Mouse (Mus musculus) MEL (cell line): ENCODE measurements around the gene Arhgap35.

Experiments used
- BHLHE40 ChIP-seq: IDR thresholded peaks from 2 replicates; pipeline ENCODE4 v1.6.1; 2012; ENCODE audit warnings: low read depth, mild to moderate bottlenecking, inconsistent platforms, low read length, improper control_type of control experiment, borderline replicate concordance
- CTCF ChIP-seq, 3 experiments: IDR thresholded peaks in 2 of 3; conservative IDR thresholded peaks in 1 of 3; 2 replicates each; pipeline ENCODE4 v1.5.1; 2011 to 2012; ENCODE audit warnings: low read length in 3 of 3, low read depth in 2 of 3, mild to moderate bottlenecking in 2 of 3, improper control_type of control experiment in 1 of 3, inconsistent platforms in 1 of 3, mixed read lengths in 1 of 3, moderate library complexity in 1 of 3; ENCODE audit not compliant: control insufficient read depth in 1 of 3, insufficient read depth in 1 of 3, poor library complexity in 1 of 3, severe bottlenecking in 1 of 3
- EP300 ChIP-seq, 2 experiments: IDR thresholded peaks; 2 replicates each; pipeline ENCODE4 v1.6.1; 2011; ENCODE audit warnings: improper control_type of control experiment in 2 of 2, low read length in 2 of 2, low read depth in 1 of 2, mild to moderate bottlenecking in 1 of 2
- GATA1 ChIP-seq: IDR thresholded peaks from 2 replicates; pipeline ENCODE4 v1.6.1; 2011; ENCODE audit warnings: low read depth, low read length, improper control_type of control experiment
- MEF2A ChIP-seq: IDR thresholded peaks from 2 replicates; pipeline ENCODE4 v1.6.1; 2014; ENCODE audit warnings: low read depth, mild to moderate bottlenecking, inconsistent platforms, low read length, improper control_type of control experiment; ENCODE audit not compliant: poor library complexity, insufficient replicate concordance, severe bottlenecking; ENCODE audit errors: extremely low read depth
- NELFE ChIP-seq: IDR thresholded peaks from 2 replicates; pipeline ENCODE4 v1.6.1; 2011; ENCODE audit warnings: low read depth, low read length, improper control_type of control experiment
- NRF1 ChIP-seq: IDR thresholded peaks from 2 replicates; pipeline ENCODE4 v1.6.1; 2014; ENCODE audit warnings: low read depth, mild to moderate bottlenecking, inconsistent platforms, low read length, improper control_type of control experiment, moderate library complexity; ENCODE audit not compliant: poor library complexity, insufficient read depth, severe bottlenecking
- POLR2A ChIP-seq, 2 experiments: IDR thresholded peaks; 2 replicates each; pipeline ENCODE4 v1.6.1; 2011 to 2012; ENCODE audit warnings: low read length in 2 of 2, mild to moderate bottlenecking in 2 of 2, control low read depth in 1 of 2, improper control_type of control experiment in 1 of 2, low read depth in 1 of 2, moderate library complexity in 1 of 2; ENCODE audit not compliant: control insufficient read depth in 1 of 2, insufficient read depth in 1 of 2, poor library complexity in 1 of 2
- POLR2AphosphoS5 ChIP-seq: IDR thresholded peaks from 2 replicates; pipeline ENCODE4 v1.6.1; 2012; ENCODE audit warnings: low read depth, borderline replicate concordance, mild to moderate bottlenecking, inconsistent platforms, low read length, moderate library complexity, mixed read lengths
- UBTF ChIP-seq: IDR thresholded peaks from 2 replicates; pipeline ENCODE4 v1.6.1; 2012; ENCODE audit warnings: low read depth, mild to moderate bottlenecking, inconsistent platforms, low read length, improper control_type of control experiment, moderate library complexity, borderline replicate concordance; ENCODE audit not compliant: insufficient read depth
- USF1 ChIP-seq: IDR thresholded peaks from 2 replicates; pipeline ENCODE4 v1.6.1; 2014; ENCODE audit warnings: low read depth, mild to moderate bottlenecking, inconsistent platforms, low read length, improper control_type of control experiment, moderate library complexity
- ZKSCAN1 ChIP-seq: IDR thresholded peaks from 2 replicates; pipeline ENCODE4 v1.6.1; 2012; ENCODE audit warnings: low read depth, mild to moderate bottlenecking, inconsistent platforms, low read length, improper control_type of control experiment, moderate library complexity

DNA sequence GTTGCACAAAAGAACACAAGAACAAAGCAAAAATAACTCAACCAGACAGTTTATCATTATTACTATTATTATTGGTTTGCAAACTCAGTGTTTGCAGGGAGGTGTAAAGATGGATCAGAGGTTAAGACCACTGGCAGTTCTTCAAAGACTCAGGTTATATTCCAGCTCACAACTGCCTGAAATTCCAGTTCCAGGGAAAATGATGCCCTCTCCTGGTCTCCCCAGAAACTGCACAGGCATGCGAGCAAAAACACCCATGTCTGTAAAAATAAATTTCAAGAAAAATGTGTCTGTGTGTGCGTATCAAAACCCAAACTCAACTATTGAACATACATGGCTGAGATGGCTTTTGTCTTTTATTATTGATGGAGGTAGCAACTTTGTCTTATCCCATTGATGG, 2.3 kb upstream of the Arhgap35 start:
- TF ChIP-seq POLR2A (IDR thresholded peaks at IDR 0.05; ENCODE audit: control insufficient read depth in 1 of 2, insufficient read depth in 1 of 2, low read depth in 1 of 2, low read length in 2 of 2, poor library complexity in 1 of 2) (no peak), MEF2A (no peak), UBTF (no peak), CTCF (IDR thresholded peaks at IDR 0.05 in 2 of 3, conservative IDR thresholded peaks at IDR 0.05 in 1 of 3; ENCODE audit: control insufficient read depth in 1 of 3, insufficient read depth in 1 of 3, low read depth in 2 of 3, low read length in 3 of 3, poor library complexity in 1 of 3, severe bottlenecking in 1 of 3) (peak; percentile 62 to 79 (median 76)), NELFE (no peak), USF1 (no peak), EP300 (IDR thresholded peaks at IDR 0.05; ENCODE audit: low read depth in 1 of 2, low read length in 2 of 2) (no peak), BHLHE40 (no peak), GATA1 (no peak), ZKSCAN1 (no peak), NRF1 (no peak), POLR2AphosphoS5 (no peak)
